Mouse (Mus musculus): ENCODE results near the gene Frmpd1.
A peak's percentile ranks its signal among the peaks of the same experiment; 100 is the strongest.

The Frmpd1 gene

GRCm38 (mm10) chr4:45184521-45185330, at the start of gene Frmpd1:
Gene Frmpd1 (plus strand): TSS chr4:45184875.
- peak; percentile 55 for DNase-seq

GRCm38 (mm10) chr4:45137636-45138035, 47.0 kb upstream of the Frmpd1 start:
- DNase-seq = no peak

- DNase-seq = no peak
Measured at GRCm38 (mm10) chr4:45141835-45142234, 42.8 kb upstream of the Frmpd1 start.

GRCm38 (mm10) chr4:45142411-45142810, 42.3 kb upstream of the Frmpd1 start:
- DNase-seq = no peak

- DNase-seq = no peak
Measured at GRCm38 (mm10) chr4:45143005-45143404, 41.7 kb upstream of the Frmpd1 start.

GRCm38 (mm10) chr4:45156433-45156832, 28.2 kb upstream of the Frmpd1 start:
- no peak for DNase-seq

- no peak for DNase-seq
Measured at GRCm38 (mm10) chr4:45158608-45159007, 26.1 kb upstream of the Frmpd1 start.

- no peak for DNase-seq
Measured at GRCm38 (mm10) chr4:45160773-45161172, 23.9 kb upstream of the Frmpd1 start.

GRCm38 (mm10) chr4:45163711-45164110, 21.0 kb upstream of the Frmpd1 start:
- peak; percentile 3 for DNase-seq

GRCm38 (mm10) chr4:45165477-45165876, 19.2 kb upstream of the Frmpd1 start:
- DNase-seq = no peak

GRCm38 (mm10) chr4:45165955-45166354, 18.7 kb upstream of the Frmpd1 start:
- no peak for DNase-seq

GRCm38 (mm10) chr4:45171340-45171739, 13.3 kb upstream of the Frmpd1 start:
- no peak for DNase-seq

GRCm38 (mm10) chr4:45183818-45184520, 706 bp upstream of the Frmpd1 start:
- no peak for DNase-seq

GRCm38 (mm10) chr4:45185331-45185669, 625 bp downstream of the Frmpd1 start:
- no peak for DNase-seq

GRCm38 (mm10) chr4:45198296-45198695, 13.6 kb downstream of the Frmpd1 start:
- no peak for DNase-seq

GRCm38 (mm10) chr4:45203283-45203682, 18.6 kb downstream of the Frmpd1 start:
- no peak for DNase-seq

- no peak for DNase-seq
Measured at GRCm38 (mm10) chr4:45207444-45207843, 22.8 kb downstream of the Frmpd1 start.

- DNase-seq = no peak
Measured at GRCm38 (mm10) chr4:45208832-45209363, 24.2 kb downstream of the Frmpd1 start.

GRCm38 (mm10) chr4:45212342-45213063, 27.8 kb downstream of the Frmpd1 start:
- no peak for DNase-seq

- no peak for DNase-seq
Measured at GRCm38 (mm10) chr4:45219946-45220345, 35.3 kb downstream of the Frmpd1 start.

GRCm38 (mm10) chr4:45222395-45222794, 37.7 kb downstream of the Frmpd1 start:
- DNase-seq = no peak

- DNase-seq = no peak
Measured at GRCm38 (mm10) chr4:45230263-45230662, 45.6 kb downstream of the Frmpd1 start.

- DNase-seq = no peak
Measured at GRCm38 (mm10) chr4:45238260-45238659, 53.6 kb downstream of the Frmpd1 start.

Measured in thymus, postnatal 14 days (tissue).